Mouse (Mus musculus) B cell, adult 67 days (primary cell): ENCODE data around the gene Slc15a5. TPM values are rescaled to one million over a fixed set of nuclear protein-coding genes. Genes with fewer than 3 reads are reported as not detected.

Experiments used
- total RNA-seq, 2 experiments: library from RNA; stranded (reverse); gene quantifications; 4 replicates each; pipeline ENCODE4 v1.2.4; 2023

Gene Slc15a5
- total RNA-seq: not detected

GRCm38 (mm10) chr6:138079816-138080215 is at the start of gene Slc15a5:
Slc15a5 (minus strand) TSS chr6:138079916.

Other genes with a start within 250 kb of the Slc15a5 start
- 1 to 10 TPM; 5.9 to 6.8 TPM for gene Mgst1, start 60.4 kb upstream of the Slc15a5 start, total RNA-seq